Mouse (Mus musculus): ENCODE data around the gene Cd82. TPM values are rescaled to one million over a fixed set of nuclear protein-coding genes. Genes with fewer than 3 reads are reported as not detected.

The Cd82 gene
- polyA plus RNA-seq (2015; fragmentation: Nextera tagmentation; extraction: Ambion mirVana), result 106 and 127 TPM in 2 replicates

- WGBS, result 1% methylated on average over 20 of the region's 20 CpGs
- Histone ChIP-seq H3K4me1 (replicated peaks) (peaks cover 42% of the 10 kb centered on the region), H3K4me3 (replicated peaks) (peak within 1 kb of the TSS; percentile 60), H3K4me2 (replicated peaks) (peak within 1 kb of the TSS; percentile 84), H3K36me3 (no peaks in the 10 kb centered on the region), H3K9ac (peak within 1 kb of the TSS; percentile 71), H3K9me3 (no peaks in the 10 kb centered on the region), H3K27ac (peak within 1 kb of the TSS; percentile 90), H3K27me3 (replicated peaks) (no peaks in the 10 kb centered on the region)
- ATAC-seq, result peak; percentile 94
Observed at GRCm38 (mm10) chr2:93462760-93463159, at the start of gene Cd82. Gene Cd82, minus strand, starts transcription at chr2:93463140.

- Histone ChIP-seq H3K4me1 (replicated peaks) (0 out of 2 replicates have a peak, but pooled peaks cover 3% of the 10 kb centered on the region), H3K9me3 (no peaks in the 10 kb centered on the region), H3K4me3 (replicated peaks) (no peak overlapping the region), H3K36me3 (no peaks in the 10 kb centered on the region), H3K4me2 (replicated peaks) (no peak overlapping the region), H3K27ac (no peak overlapping the region), H3K9ac (no peak overlapping the region), H3K27me3 (replicated peaks) (no peaks in the 10 kb centered on the region)
- no peak for ATAC-seq
- 63% methylated on average over 7 of the region's 7 CpGs for WGBS
Observed at GRCm38 (mm10) chr2:93512130-93512529, 49.2 kb upstream of the Cd82 start.

GRCm38 (mm10) chr2:93510839-93511238, 47.9 kb upstream of the Cd82 start:
- no peak overlapping the region for H3K9ac ChIP-seq
- 94% methylated on average over 1 of the region's 1 CpGs for WGBS
- H3K27me3 ChIP-seq (replicated peaks), result no peaks in the 10 kb centered on the region
- ATAC-seq, result no peak
- no peak overlapping the region for H3K4me3 ChIP-seq (replicated peaks)
- H3K9me3 ChIP-seq, result no peaks in the 10 kb centered on the region
- H3K36me3 ChIP-seq, result no peaks in the 10 kb centered on the region
- H3K27ac ChIP-seq, result no peak overlapping the region
- H3K4me1 ChIP-seq (replicated peaks), result 0 out of 2 replicates have a peak, but pooled peaks cover 3% of the 10 kb centered on the region
- no peak overlapping the region for H3K4me2 ChIP-seq (replicated peaks)

GRCm38 (mm10) chr2:93509777-93510750, 47.1 kb upstream of the Cd82 start:
- peak; percentile 85 for ATAC-seq
- 71% methylated on average over 12 of the region's 12 CpGs for WGBS
- 0 out of 2 replicates have a peak, but pooled peaks cover 3% of the 10 kb centered on the region for H3K4me1 ChIP-seq (replicated peaks)
- no peak overlapping the region for H3K9ac ChIP-seq
- no peak overlapping the region for H3K4me2 ChIP-seq (replicated peaks)
- H3K4me3 ChIP-seq (replicated peaks), result no peak overlapping the region
- H3K27me3 ChIP-seq (replicated peaks), result no peaks in the 10 kb centered on the region
- H3K36me3 ChIP-seq, result no peaks in the 10 kb centered on the region
- H3K9me3 ChIP-seq, result no peaks in the 10 kb centered on the region
- H3K27ac ChIP-seq, result no peak overlapping the region

- Histone ChIP-seq H3K4me3 (replicated peaks) (no peak overlapping the region), H3K36me3 (no peaks in the 10 kb centered on the region), H3K9me3 (no peaks in the 10 kb centered on the region), H3K27ac (no peak overlapping the region), H3K4me1 (replicated peaks) (no peaks in the 10 kb centered on the region), H3K27me3 (replicated peaks) (no peaks in the 10 kb centered on the region), H3K9ac (no peak overlapping the region), H3K4me2 (replicated peaks) (no peak overlapping the region)
- no peak for ATAC-seq
- 65% methylated on average over 6 of the region's 6 CpGs for WGBS
Observed at GRCm38 (mm10) chr2:93505091-93505490, 42.2 kb upstream of the Cd82 start.

GRCm38 (mm10) chr2:93503353-93503752, 40.4 kb upstream of the Cd82 start:
- H3K9me3 ChIP-seq, result no peaks in the 10 kb centered on the region
- H3K4me1 ChIP-seq (replicated peaks), result no peaks in the 10 kb centered on the region
- H3K9ac ChIP-seq, result no peak overlapping the region
- no peak for ATAC-seq
- 65% methylated on average over 4 of the region's 4 CpGs for WGBS
- H3K36me3 ChIP-seq, result no peaks in the 10 kb centered on the region
- no peaks in the 10 kb centered on the region for H3K27me3 ChIP-seq (replicated peaks)
- H3K4me3 ChIP-seq (replicated peaks), result no peak overlapping the region
- H3K4me2 ChIP-seq (replicated peaks), result no peak overlapping the region
- no peak overlapping the region for H3K27ac ChIP-seq

- H3K9me3 ChIP-seq, result no peaks in the 10 kb centered on the region
Observed at GRCm38 (mm10) chr2:93501303-93501702, 38.4 kb upstream of the Cd82 start.

GRCm38 (mm10) chr2:93497221-93497620, 34.3 kb upstream of the Cd82 start:
- H3K9me3 ChIP-seq, result no peaks in the 10 kb centered on the region
- no peak overlapping the region for H3K4me2 ChIP-seq (replicated peaks)
- no peak for ATAC-seq
- no peak overlapping the region for H3K4me3 ChIP-seq (replicated peaks)
- no peaks in the 10 kb centered on the region for H3K36me3 ChIP-seq
- H3K27ac ChIP-seq, result no peak overlapping the region
- no peak overlapping the region for H3K9ac ChIP-seq
- no peaks in the 10 kb centered on the region for H3K27me3 ChIP-seq (replicated peaks)
- no peaks in the 10 kb centered on the region for H3K4me1 ChIP-seq (replicated peaks)
- 86% methylated on average over 5 of the region's 5 CpGs for WGBS

More at GRCm38 (mm10) chr2:93501303-93501702, 38.4 kb upstream of the Cd82 start:
- WGBS, result 58% methylated on average over 10 of the region's 10 CpGs
- no peak for ATAC-seq
- Histone ChIP-seq H3K27me3 (replicated peaks) (no peaks in the 10 kb centered on the region), H3K4me1 (replicated peaks) (no peaks in the 10 kb centered on the region), H3K4me2 (replicated peaks) (no peak overlapping the region), H3K27ac (no peak overlapping the region), H3K36me3 (no peaks in the 10 kb centered on the region), H3K4me3 (replicated peaks) (no peak overlapping the region), H3K9ac (no peak overlapping the region)

GRCm38 (mm10) chr2:93495170-93495569, 32.2 kb upstream of the Cd82 start:
- Histone ChIP-seq H3K27me3 (replicated peaks) (no peaks in the 10 kb centered on the region), H3K4me3 (replicated peaks) (no peak overlapping the region), H3K36me3 (no peaks in the 10 kb centered on the region), H3K4me2 (replicated peaks) (no peak overlapping the region), H3K9ac (no peak overlapping the region), H3K27ac (no peak overlapping the region), H3K4me1 (replicated peaks) (no peaks in the 10 kb centered on the region), H3K9me3 (no peaks in the 10 kb centered on the region)
- no peak for ATAC-seq
- 82% methylated on average over 3 of the region's 3 CpGs for WGBS

GRCm38 (mm10) chr2:93493541-93493940, 30.6 kb upstream of the Cd82 start:
- Histone ChIP-seq H3K4me1 (replicated peaks) (0 out of 2 replicates have a peak, but pooled peaks cover 4% of the 10 kb centered on the region), H3K36me3 (no peaks in the 10 kb centered on the region), H3K4me3 (replicated peaks) (no peak overlapping the region), H3K27ac (no peak overlapping the region), H3K4me2 (replicated peaks) (no peak overlapping the region), H3K27me3 (replicated peaks) (no peaks in the 10 kb centered on the region), H3K9me3 (no peaks in the 10 kb centered on the region), H3K9ac (no peak overlapping the region)
- 73% methylated on average over 3 of the region's 3 CpGs for WGBS
- ATAC-seq, result no peak

- ATAC-seq, result no peak
- no peaks in the 10 kb centered on the region for H3K36me3 ChIP-seq
- WGBS, result 81% methylated on average over 2 of the region's 2 CpGs
- no peaks in the 10 kb centered on the region for H3K9me3 ChIP-seq
- no peak overlapping the region for H3K27ac ChIP-seq
- no peak overlapping the region for H3K4me3 ChIP-seq (replicated peaks)
- H3K27me3 ChIP-seq (replicated peaks), result no peaks in the 10 kb centered on the region; the same call in 1 of the 2 replicates
- 0 out of 2 replicates have a peak, but pooled peaks cover 4% of the 10 kb centered on the region for H3K4me1 ChIP-seq (replicated peaks)
- H3K9ac ChIP-seq, result no peak overlapping the region
- no peak overlapping the region for H3K4me2 ChIP-seq (replicated peaks)
Observed at GRCm38 (mm10) chr2:93490516-93490915, 27.6 kb upstream of the Cd82 start.

- ATAC-seq, result peak; percentile 45
- H3K4me2 ChIP-seq (replicated peaks), result no peak overlapping the region
- H3K4me3 ChIP-seq (replicated peaks), result no peak overlapping the region
- 25% methylated on average over 19 of the region's 19 CpGs for WGBS
- H3K27ac ChIP-seq, result no peak overlapping the region
- H3K9ac ChIP-seq, result no peak overlapping the region
- no peaks in the 10 kb centered on the region for H3K36me3 ChIP-seq
- 0 out of 2 replicates have a peak, but pooled peaks cover 4% of the 10 kb centered on the region for H3K4me1 ChIP-seq (replicated peaks)
- no peaks in the 10 kb centered on the region; the same call in 1 of the 2 replicates for H3K27me3 ChIP-seq (replicated peaks)
- no peaks in the 10 kb centered on the region for H3K9me3 ChIP-seq
Observed at GRCm38 (mm10) chr2:93488911-93489587, 26.1 kb upstream of the Cd82 start.

Measured in intestine, embryonic 15.5 days (tissue).